Mouse (Mus musculus) limb, embryonic 14.5 days (tissue): Measurements from ENCODE around the gene Atp1a1. TPM values are rescaled to one million over a fixed set of nuclear protein-coding genes. Genes with fewer than 3 reads are reported as not detected.

Source experiments
- ATAC-seq: fragments of 200-750 bp; cut with Nextera tagmentation; 2 replicates; pipeline ENCODE4 v1.8.0; 2017; ENCODE audit warnings: low read depth, moderate number of reproducible peaks, moderate TSS enrichment; ENCODE audit not compliant: low FRiP score
- DNase-seq: peaks from one replicate; pipeline ENCODE4 v3.0.0-alpha.2; 2015; ENCODE audit warnings: low spot score
- H3K27ac ChIP-seq: fragments of 300-500 bp; sonication (generic); replicated peaks from 2 replicates; pipeline ENCODE4 v1.5.1; 2014; ENCODE audit warnings: low read depth, mild to moderate bottlenecking, low read length, moderate library complexity, mixed read lengths
- H3K27me3 ChIP-seq: fragments of 300-500 bp; sonication (generic); 2 replicates; pipeline ENCODE4 v1.6.1; 2014; ENCODE audit warnings: low read length, mixed read lengths; ENCODE audit not compliant: control insufficient read depth, insufficient read depth
- H3K36me3 ChIP-seq: fragments of 300-500 bp; sonication (generic); 2 replicates; pipeline ENCODE4 v1.6.1; 2014; ENCODE audit warnings: mild to moderate bottlenecking, low read length, moderate library complexity, mixed read lengths; ENCODE audit not compliant: control insufficient read depth, insufficient read depth
- H3K4me1 ChIP-seq: fragments of 300-500 bp; sonication (generic); 2 replicates; pipeline ENCODE4 v1.6.1; 2014; ENCODE audit warnings: antibody characterized with exemption, low read length, mixed read lengths; ENCODE audit not compliant: control insufficient read depth, insufficient read depth
- H3K4me2 ChIP-seq: fragments of 300-500 bp; sonication (generic); replicated peaks from 2 replicates; pipeline ENCODE4 v1.6.1; 2014; ENCODE audit warnings: low read depth, mild to moderate bottlenecking, low read length, moderate library complexity; ENCODE audit not compliant: severe bottlenecking
- H3K4me3 ChIP-seq: fragments of 300-500 bp; sonication (generic); replicated peaks from 2 replicates; pipeline ENCODE4 v1.5.1; 2014; ENCODE audit warnings: low read length
- H3K9ac ChIP-seq: fragments of 300-500 bp; sonication (generic); 2 replicates; pipeline ENCODE4 v1.6.1; 2014; ENCODE audit warnings: mild to moderate bottlenecking, low read depth, low read length, moderate library complexity; ENCODE audit not compliant: severe bottlenecking
- H3K9me3 ChIP-seq: fragments of 300-500 bp; sonication (generic); 2 replicates; pipeline ENCODE4 v1.6.1; 2016; ENCODE audit warnings: low read length; ENCODE audit not compliant: control insufficient read depth
- POLR2A ChIP-seq: fragments of 200-500 bp; IDR thresholded peaks from 2 replicates; pipeline ENCODE4 v1.8.0; 2012; ENCODE audit warnings: inconsistent platforms, mild to moderate bottlenecking, moderate library complexity, borderline replicate concordance; ENCODE audit not compliant: insufficient read depth, insufficient read length; ENCODE audit errors: extremely low read depth
- WGBS: fragments of 180-500 bp; shearing (Covaris S2); extraction: QIAGEN DNeasy Blood & Tissue Kit; methylation state at CpG from one replicate; pipeline ENCODE4 v1.1.7; 2014; 5-methylcytosine and 5-hydroxymethylcytosine counted together
- polyA plus RNA-seq, 2 experiments: library from polyadenylated mRNA; depleted of rRNA in 1 of 2; stranded (reverse) in 1 of 2; unstranded in 1 of 2; fragments of >200 nt; fragmentation: Nextera tagmentation in 1 of 2; extraction: Ambion mirVana in 1 of 2; gene quantifications; 2 replicates each; pipeline versions ENCODE4 v1.2.1 to v1.2.3; 2012 to 2014

Gene Atp1a1
- polyA plus RNA-seq, 2 experiments, result 129 to 157 TPM

DNA sequence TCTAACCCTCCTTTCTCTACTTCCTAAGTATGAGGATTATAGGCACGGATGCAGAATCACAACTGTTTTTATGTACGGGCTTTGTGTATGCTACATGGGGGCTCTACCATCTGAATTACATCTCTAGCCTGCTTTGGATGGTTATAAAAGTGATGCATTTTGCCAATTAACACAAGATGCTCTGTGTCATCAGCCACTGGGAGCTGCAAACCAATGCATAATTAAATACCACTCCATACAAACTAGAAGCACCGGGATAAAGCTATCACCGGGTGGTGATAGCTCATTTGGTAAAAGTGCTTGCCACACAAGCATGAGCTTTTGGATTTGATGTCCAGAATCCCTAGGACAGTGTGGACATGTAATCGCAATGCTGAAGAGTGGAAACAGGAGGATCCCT lies 19.8 kb upstream of the Atp1a1 start:
- ATAC-seq, result no peak
- TF ChIP-seq POLR2A, result no peak
- Histone ChIP-seq H3K9me3 (no peaks in the 10 kb centered on the region; the same call in 1 of the 2 replicates), H3K27ac (no peak overlapping the region), H3K4me1 (no peaks in the 10 kb centered on the region), H3K9ac (no peak overlapping the region), H3K4me2 (no peak overlapping the region), H3K4me3 (no peak overlapping the region), H3K36me3 (no peaks in the 10 kb centered on the region), H3K27me3 (no peaks in the 10 kb centered on the region)
- DNase-seq, result no peak
- 91% methylated on average over 5 of the region's 5 CpGs for WGBS

DNA sequence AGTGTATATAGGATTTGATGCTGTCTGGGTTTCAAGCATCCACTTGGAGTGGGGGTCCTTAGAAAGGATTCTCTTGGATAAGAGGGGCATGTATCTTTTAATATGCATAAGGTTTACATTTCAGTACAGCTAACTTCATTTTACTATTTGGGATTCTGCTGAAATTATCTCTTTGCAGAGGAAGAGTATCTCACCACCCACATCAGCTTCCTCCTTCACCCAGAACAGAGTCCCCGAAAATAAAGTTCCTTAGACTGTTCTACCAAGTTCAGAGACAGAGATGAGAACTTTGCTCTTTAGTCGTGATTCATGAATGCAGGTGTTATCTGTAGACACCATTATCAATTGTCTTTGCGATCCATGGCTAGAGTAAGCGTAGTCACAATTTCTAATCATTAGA lies 14.5 kb upstream of the Atp1a1 start:
- Histone ChIP-seq H3K9me3 (no peaks in the 10 kb centered on the region; the same call in 1 of the 2 replicates), H3K9ac (no peak overlapping the region), H3K27me3 (no peaks in the 10 kb centered on the region), H3K4me2 (no peak overlapping the region), H3K36me3 (no peaks in the 10 kb centered on the region), H3K4me1 (no peaks in the 10 kb centered on the region), H3K4me3 (no peak overlapping the region), H3K27ac (no peak overlapping the region)
- DNase-seq (no peak), ATAC-seq (no peak)
- WGBS, result 88% methylated on average over 4 of the region's 4 CpGs
- no peak for TF ChIP-seq POLR2A

DNA sequence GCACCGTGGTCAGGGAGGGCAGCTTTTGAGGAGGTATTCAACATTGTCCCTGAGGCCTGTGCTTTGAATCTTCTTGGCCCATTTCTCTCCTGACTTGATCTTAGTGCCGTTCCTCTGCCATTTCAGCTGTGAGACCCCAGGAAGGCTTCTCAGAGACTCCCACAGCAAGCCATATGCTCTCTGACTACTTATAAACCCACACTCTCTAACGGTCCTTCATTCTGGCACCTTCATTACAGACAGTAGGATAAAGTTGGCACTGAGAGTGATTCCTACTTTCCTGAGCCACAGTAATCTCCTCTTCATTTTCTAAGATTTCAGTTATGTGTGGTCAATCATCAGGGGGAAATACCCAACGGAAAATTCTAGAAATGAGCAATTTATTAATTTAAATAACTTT lies 14.0 kb upstream of the Atp1a1 start:
- Histone ChIP-seq H3K4me3 (no peak overlapping the region), H3K9me3 (no peaks in the 10 kb centered on the region; the same call in 1 of the 2 replicates), H3K9ac (no peak overlapping the region), H3K4me1 (no peaks in the 10 kb centered on the region), H3K27me3 (no peaks in the 10 kb centered on the region), H3K4me2 (no peak overlapping the region), H3K36me3 (no peaks in the 10 kb centered on the region), H3K27ac (no peak overlapping the region)
- 82% methylated on average over 4 of the region's 4 CpGs for WGBS
- ATAC-seq (no peak), DNase-seq (no peak)
- no peak for TF ChIP-seq POLR2A

DNA sequence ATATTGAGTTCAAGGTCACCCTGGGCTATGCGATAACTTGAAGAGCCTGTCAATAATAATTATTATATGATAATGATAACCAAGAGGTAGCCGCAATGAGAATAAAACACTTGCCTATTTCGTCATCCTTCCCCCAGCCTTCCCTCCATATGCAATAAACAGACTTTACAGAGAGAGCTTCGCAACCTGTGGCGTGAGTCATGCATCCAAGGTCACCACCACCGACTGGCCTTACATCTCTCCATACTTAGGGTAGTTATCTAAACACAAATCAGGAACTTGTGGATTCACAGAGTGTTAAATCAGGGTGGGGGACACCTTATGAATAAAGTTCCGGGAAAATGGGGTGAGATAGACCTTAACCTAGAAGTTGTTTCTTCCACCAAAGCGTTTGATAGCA lies 13.0 kb upstream of the Atp1a1 start:
- no peak overlapping the region for H3K9ac ChIP-seq
- no peak for TF ChIP-seq POLR2A
- H3K9me3 ChIP-seq, result no peaks in the 10 kb centered on the region; the same call in 1 of the 2 replicates
- DNase-seq (no peak), ATAC-seq (no peak)
- H3K4me3 ChIP-seq, result no peak overlapping the region
- H3K4me1 ChIP-seq, result peaks cover 1% of the 10 kb centered on the region
- H3K27ac ChIP-seq, result no peak overlapping the region
- 83% methylated on average over 8 of the region's 8 CpGs for WGBS
- no peaks in the 10 kb centered on the region for H3K36me3 ChIP-seq
- no peaks in the 10 kb centered on the region for H3K27me3 ChIP-seq
- no peak overlapping the region for H3K4me2 ChIP-seq

- no peak for TF ChIP-seq POLR2A
- Histone ChIP-seq H3K9me3 (no peaks in the 10 kb centered on the region; the same call in 1 of the 2 replicates), H3K27ac (no peak overlapping the region), H3K4me2 (no peak overlapping the region), H3K4me1 (peaks cover 6% of the 10 kb centered on the region), H3K9ac (no peak overlapping the region), H3K27me3 (no peaks in the 10 kb centered on the region), H3K4me3 (no peak overlapping the region), H3K36me3 (no peaks in the 10 kb centered on the region)
- ATAC-seq (no peak), DNase-seq (no peak)
Observed at GRCm38 (mm10) chr3:101617007-101617406, 12.5 kb upstream of the Atp1a1 start.

DNA sequence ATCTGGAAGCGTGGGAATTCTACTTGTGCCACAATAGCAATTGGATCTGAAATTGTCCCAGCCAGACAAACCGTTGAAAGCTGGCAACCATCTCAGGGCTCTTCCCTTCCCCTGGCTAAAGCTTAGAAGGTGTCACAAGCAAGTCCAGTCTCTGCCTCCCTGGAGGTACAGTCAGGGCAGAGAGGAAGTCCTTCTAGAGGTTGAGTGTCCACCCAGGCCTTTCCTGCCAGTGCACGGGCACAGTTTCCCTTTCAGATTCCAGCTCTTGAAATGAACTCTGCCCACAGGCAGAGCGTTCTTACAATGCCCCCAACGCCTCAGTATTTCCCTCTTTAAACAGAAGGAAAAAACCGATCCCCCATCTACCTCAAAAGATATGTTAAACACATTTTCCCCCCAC lies 11.4 kb upstream of the Atp1a1 start:
- no peaks in the 10 kb centered on the region for H3K36me3 ChIP-seq
- no peak for ATAC-seq
- 67% methylated on average over 6 of the region's 6 CpGs for WGBS

More for the DNA sequence above, 11.4 kb upstream of the Atp1a1 start:
- Histone ChIP-seq H3K4me2 (no peak overlapping the region), H3K9me3 (no peaks in the 10 kb centered on the region; the same call in 1 of the 2 replicates), H3K27ac (no peak overlapping the region), H3K4me3 (no peak overlapping the region), H3K9ac (no peak overlapping the region), H3K4me1 (peaks cover 14% of the 10 kb centered on the region), H3K27me3 (no peaks in the 10 kb centered on the region)
- no peak for DNase-seq
- no peak for TF ChIP-seq POLR2A
